Mouse (Mus musculus): ENCODE results near the gene Rtbdn.

Rtbdn gene

GRCm38 (mm10) chr8:84963952-84964351 lies 17.2 kb downstream of the Rtbdn start:
- no peak for DNase-seq (ENCODE audit: low read depth)

- peak; percentile 94 for DNase-seq (ENCODE audit: low read depth)
Observed at GRCm38 (mm10) chr8:84965731-84966291, 19.0 kb downstream of the Rtbdn start.

DNA sequence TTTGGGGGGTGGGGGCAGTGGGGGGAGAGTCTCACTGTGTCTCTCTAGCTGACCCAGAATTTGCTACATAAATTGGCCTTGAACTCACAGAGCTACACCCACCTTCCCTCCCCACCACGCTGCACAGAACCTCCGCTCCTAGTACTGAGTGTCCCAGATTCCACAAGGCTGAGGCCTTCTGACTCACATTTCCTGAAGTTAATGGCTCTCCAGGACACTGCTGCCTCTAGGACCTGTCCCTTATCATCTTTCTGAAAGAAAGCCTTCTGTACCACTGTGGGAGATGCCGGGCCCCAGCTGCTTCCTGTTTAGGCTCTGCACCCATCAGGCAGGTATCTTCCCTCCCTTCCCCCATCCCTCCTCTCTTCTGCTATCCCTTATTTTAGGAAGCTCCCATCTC lies 19.8 kb downstream of the Rtbdn start:
- no peak for DNase-seq (ENCODE audit: low read depth)

DNA sequence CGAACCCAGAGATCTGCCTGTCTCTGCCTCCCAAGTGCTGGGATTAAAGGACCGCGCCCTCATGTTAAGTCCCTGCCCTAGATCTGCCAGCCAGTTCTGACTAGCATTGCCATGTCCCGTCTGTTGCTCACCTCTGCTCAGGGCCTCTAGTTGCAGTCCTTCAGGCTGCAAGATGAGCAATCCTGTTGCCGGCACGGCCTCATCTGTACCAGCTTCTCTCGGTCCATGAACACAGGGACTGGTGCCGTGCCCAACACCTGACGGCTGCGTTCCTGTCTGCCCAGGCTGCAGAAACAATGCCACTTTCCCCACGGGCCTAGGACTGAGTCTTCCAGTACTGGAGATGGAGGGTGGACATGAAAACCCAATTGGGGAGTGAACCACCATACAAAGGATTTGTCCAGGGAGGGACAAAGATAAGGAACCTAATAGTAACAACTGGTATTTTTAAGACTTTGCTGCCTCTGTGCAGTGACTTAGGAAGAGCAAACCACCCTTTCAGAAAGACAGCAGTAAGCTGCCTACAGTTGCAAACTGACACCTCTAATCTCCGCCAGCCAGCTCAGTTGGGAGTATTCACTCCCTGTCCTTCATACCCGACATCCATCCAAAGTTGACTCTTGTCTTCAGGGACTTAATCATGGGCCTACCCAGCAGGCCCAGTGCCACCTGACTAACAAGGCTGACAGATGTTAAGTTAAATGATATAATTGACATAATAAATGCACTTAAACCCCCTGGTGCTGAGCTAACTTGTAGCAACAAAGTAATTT lies 20.9 kb downstream of the Rtbdn start:
- no peak for DNase-seq (ENCODE audit: low read depth)

DNA sequence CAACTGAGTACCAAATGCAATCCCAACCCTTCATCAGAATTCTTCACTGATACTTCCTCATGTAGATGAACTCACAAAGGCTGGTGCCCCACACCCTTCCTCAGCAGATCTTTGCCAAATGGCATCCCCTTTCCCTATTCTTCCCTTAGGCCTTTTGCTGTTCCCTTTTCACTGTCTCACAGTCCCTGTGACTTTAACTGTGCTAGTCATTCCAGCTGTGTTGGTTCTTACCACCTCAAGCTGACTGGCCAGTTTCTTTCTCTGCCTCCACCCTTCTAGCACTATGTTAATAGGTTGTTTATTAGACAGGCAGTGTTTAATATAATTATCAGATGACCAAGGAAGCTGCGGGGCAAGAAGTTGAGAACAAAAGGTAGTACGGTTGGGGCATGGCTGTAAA lies 21.9 kb downstream of the Rtbdn start:
- no peak for DNase-seq (ENCODE audit: low read depth)

DNA sequence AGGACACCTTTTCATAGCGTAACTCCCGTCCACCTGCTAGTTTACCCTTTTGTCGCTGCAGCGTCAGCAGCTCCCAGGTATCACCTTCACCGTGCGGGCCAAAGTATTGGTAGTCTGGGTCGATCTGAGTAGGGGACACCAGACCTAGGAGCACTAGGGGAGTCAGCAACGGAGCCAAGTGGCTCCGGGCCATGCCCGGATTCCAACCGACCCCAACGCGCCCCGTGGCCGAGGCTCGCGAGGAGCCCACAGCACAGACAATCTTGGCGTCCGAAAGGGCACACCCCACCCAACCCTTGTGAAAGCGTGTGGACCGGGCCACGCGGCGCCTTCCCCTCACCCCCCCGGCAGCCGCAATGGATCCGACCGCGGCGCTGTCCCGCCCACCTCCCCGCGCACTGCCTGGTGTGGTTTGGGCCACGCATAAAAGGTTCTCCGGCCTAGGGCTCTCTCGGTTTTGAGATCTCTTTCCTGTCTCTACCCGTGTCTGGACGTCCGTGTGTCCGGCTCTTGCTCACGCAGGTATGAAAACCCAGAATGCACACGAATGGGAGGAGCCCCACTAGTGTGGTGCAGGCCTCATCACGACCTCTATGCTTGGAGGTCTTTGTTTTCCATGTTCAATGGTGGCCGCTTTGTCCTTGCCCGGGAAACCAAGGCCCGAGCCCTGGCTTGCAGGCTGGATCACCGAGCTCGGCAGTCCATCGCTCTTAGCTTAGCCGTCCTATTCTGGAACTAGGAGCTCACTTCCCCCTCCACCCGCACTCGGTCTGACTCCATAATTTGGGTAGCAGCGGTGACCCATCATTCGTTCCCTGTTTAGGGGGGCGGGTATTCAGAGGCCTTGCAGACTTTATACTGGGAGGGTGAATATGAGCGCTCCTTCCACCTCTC lies 22.7 kb downstream of the Rtbdn start, which contains the start of the genes Gm49661, Prdx2 and Rnaseh2a:
Gene Gm49661 (minus strand): TSS at position 193 of the 894 bp plus-strand sequence.
Gene Prdx2 (plus strand): TSS at position 347 of the 894 bp plus-strand sequence.
Gene Rnaseh2a (minus strand): TSS at position 527 of the 894 bp plus-strand sequence.
- DNase-seq (ENCODE audit: low read depth), result peak; percentile 78

GRCm38 (mm10) chr8:84970135-84970790 lies 23.5 kb downstream of the Rtbdn start:
- no peak for DNase-seq (ENCODE audit: low read depth)

- DNase-seq (ENCODE audit: low read depth), result no peak
Observed at GRCm38 (mm10) chr8:84970913-84971312, 24.1 kb downstream of the Rtbdn start.

DNA sequence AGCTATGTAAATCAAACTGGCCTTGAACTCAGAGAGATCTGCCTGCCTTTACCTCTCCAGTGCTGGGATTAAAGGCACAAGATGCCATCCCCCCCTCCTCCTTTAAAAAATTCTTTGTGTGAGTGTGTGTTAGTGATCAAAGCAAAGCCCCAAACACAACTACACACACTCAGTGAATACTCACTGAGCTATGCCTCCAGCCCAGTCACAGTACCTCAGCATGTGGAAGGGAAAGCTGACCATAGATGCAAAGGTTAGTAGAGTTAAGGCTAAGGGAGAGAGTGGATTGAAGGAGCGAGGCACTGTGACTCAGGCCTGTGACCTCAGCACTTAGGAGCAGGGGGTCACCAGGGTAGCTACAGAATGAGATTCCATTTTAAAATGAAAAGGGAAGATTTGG lies 26.3 kb downstream of the Rtbdn start:
- DNase-seq (ENCODE audit: low read depth), result no peak

DNA sequence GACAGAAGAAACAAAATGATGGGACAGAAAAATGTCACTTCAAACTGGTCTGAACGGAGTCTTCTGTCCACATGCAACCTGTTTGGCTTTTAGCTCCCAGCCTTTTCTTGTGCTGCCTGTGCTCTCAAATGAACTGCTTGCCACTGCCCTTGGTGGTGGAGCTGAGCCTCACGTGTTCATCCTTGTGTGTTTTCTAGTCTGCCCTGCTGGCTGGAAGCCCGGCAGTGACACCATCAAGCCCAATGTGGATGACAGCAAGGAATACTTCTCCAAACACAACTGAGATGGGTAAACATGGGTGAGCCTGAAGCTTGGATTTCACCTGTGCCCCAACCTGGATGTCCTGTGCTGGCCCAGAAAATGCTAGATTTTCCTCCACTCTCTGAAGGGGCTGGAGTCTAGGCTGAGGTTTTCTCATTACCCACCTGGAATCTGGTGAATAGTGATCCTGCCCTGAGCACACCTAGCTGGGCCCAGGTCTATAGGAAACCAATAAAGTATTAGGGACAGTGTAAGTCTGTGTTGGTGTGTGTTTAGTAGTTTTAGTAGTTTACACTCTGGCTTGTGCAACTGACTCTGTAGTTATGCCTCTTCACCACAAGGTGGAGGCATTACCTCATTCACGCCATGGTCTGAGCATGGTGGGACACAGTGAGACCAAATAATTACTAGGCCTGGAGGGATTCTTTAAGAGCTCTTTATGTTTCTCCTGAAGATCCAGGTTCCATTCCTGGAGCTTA lies 27.2 kb downstream of the Rtbdn start:
- peak; percentile 78 for DNase-seq (ENCODE audit: low read depth)

GRCm38 (mm10) chr8:84974543-84975142 lies 27.9 kb downstream of the Rtbdn start:
- peak; percentile 62 for DNase-seq (ENCODE audit: low read depth)

DNA sequence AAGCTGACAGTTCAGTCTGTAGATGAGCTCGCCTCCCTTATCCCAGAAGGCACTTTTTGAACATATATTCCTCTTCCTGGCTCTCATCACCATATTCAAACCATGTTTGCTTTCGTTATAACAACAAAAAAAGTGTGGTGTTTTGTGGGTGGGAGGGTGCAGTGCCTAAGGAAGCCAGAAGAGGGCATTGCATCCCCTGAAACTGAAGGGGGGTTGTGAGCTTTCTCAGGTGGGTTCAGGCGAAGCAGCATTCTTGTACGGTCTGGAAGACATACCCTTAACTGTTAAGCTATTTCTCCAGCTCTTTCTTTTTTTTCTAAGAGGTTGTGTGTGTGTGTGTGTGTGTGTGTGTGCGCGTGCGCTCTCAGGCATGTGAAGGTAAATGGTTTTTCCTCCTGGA lies 28.6 kb downstream of the Rtbdn start:
- DNase-seq (ENCODE audit: low read depth), result peak; percentile 90

- DNase-seq (ENCODE audit: low read depth), result peak; percentile 97
Observed at GRCm38 (mm10) chr8:84976031-84976762, 29.4 kb downstream of the Rtbdn start.

GRCm38 (mm10) chr8:84976763-84977434 lies 30.1 kb downstream of the Rtbdn start:
- no peak for DNase-seq (ENCODE audit: low read depth)

GRCm38 (mm10) chr8:84977435-84978247 lies 30.9 kb downstream of the Rtbdn start:
- peak; percentile 87 for DNase-seq (ENCODE audit: low read depth)

DNA sequence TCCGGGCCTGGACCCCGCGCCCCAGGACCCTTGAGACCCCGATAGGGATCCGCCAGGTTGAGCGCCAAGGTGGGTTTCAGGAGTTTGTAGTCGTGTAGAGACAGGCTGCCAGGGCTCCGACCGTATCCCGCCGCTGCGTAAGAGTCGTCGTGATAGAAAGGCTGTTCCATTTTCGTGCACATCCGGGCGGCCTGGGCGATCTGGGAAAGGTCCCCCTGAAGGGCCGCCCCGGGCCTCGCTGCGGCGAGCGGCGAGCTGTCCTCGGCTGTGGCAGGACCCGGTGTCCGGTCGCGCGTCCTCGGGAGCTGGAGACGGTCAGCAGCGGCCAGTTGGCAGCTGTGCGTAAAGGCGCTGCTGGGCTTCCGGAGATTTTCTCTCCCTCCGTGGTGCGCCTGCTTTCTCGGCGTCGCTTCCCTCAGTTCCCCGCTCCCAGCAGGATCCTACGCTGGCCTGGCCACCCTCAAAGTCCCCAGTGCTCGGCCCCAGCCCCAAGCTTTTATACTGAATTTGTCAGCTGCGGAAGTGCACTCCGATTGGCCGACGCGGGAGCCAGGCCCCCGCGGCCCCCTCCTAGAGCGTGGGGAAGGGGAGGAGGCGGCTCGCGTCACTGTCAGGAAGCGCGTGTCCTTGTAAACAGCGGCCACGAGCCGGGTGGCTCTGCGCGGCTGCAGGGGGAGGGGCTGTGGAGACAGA lies 31.6 kb downstream of the Rtbdn start, which contains the start of gene Junb:
Gene Junb (minus strand): TSS at position 471 of the 693 bp plus-strand sequence.
- DNase-seq (ENCODE audit: low read depth), result peak; percentile 98

DNA sequence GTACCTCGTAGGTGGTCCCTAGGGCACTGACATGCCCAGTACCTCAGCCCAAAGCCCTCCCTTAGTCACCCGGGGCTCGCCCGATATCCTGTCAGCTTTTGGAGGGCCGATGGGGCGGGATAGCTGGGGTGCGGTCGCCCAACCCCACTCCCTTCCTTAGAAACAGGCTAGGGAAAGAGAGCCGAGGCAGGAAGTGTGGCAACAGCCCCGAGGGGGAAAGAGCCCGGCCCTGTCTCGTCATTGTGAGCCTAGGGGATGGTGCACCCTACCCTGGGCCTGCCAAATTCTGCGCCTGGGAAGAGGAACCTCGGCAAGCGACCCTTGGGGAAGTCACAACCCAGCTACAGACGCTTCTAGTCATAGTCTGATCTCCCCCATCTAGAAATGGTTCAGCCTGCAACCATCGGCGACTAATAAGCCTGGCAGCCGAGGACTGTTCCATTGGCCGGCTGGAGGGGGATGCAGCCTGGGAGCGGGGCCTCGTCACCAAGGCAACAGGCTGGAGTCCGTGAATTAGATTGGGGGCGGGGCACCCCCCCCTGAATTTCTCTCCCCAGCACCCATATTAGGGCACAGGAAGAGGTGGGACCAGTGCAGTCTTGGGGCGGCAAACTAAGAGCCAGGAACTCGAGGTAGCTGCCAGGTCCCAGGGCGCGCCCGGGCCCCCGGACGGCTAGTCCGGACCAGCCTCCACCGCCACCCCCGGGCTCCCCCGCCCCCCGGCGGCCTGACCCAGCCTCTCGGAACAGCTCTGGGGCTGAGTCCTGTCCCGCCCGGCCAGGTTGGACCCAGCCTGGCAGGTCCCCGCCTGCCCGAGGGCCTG lies 33.0 kb downstream of the Rtbdn start:
- DNase-seq (ENCODE audit: low read depth), result peak; percentile 95

Measured in naive thymus-derived CD4-positive, alpha-beta T cell, adult 2 months (primary cell).